Mouse (Mus musculus) liver, adult (tissue): ENCODE measurements around the gene Cdh1.

Experiments
- GATA4 ChIP-seq: IDR thresholded peaks from 2 replicates; pipeline ENCODE4 v1.6.1; 2014; ENCODE audit warnings: mild to moderate bottlenecking, low read length; ENCODE audit not compliant: insufficient replicate concordance

Cdh1 gene

DNA sequence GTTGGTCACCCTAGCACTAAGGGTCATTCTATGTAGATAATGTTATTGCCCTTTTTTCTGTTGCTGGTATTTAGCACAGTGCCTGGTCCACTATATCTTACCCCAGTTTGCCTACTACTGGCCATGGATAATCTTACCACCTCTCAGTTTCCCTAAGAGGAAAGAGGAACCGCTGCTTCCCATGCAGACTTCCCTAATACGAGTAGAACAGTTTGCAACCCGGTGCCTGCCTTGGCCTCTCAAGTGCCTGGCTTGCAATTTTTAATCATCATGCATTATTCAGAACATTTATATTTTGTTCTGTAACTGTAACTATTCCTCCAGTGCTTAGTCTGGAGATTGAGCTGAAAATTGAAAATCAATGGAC lies 17.5 kb upstream of the Cdh1 start:
- TF ChIP-seq GATA4: no peak

GRCm38 (mm10) chr8:106586896-106587295 lies 16.3 kb upstream of the Cdh1 start:
- TF ChIP-seq GATA4: no peak

- TF ChIP-seq GATA4: no peak
Measured at GRCm38 (mm10) chr8:106588443-106589431, 14.4 kb upstream of the Cdh1 start.

GRCm38 (mm10) chr8:106592458-106592857 lies 10.7 kb upstream of the Cdh1 start:
- no peak for TF ChIP-seq GATA4

DNA sequence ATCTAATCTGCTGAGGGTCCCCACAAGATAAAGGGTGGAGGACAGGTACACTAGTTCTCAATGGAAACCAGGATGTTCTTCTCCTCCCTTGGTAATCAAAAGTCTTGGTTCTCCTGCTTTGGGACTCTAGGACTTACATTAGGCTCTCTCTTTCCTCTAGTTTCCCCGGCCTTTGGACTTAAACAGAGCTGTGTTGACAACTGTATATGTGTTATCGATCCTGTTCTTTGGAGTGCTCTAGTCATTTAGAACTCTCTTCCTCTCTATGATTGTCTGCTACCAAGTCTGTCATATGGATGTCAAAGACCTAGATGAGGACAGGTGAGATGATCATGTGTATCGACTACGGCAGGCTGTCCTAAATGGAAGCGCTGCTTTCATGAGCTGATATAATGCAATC lies 6.1 kb upstream of the Cdh1 start:
- no peak for TF ChIP-seq GATA4

GRCm38 (mm10) chr8:106599265-106599979 lies 3.7 kb upstream of the Cdh1 start:
- no peak for TF ChIP-seq GATA4

DNA sequence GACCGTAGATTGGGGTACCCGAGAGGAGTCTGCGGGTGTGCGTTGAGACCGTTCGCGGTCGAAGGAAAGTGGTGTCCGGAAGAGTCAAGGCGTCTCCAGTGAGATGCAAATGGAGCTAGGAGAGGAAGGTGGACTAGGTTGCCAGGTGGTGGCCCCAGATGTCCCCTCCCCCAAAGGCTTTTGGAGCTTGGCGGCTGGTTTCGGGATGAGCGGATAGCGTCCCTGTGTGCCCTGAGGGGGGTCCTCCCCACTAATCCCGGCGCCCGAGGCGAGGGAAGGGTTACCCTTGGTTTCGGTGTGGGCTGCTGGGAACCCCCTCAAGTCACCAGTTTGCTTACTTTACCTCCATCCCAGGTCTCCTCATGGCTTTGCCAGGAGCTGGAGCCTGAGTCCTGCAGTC lies 782 bp downstream of the Cdh1 start:
- TF ChIP-seq GATA4: no peak

- TF ChIP-seq GATA4: no peak
Measured at GRCm38 (mm10) chr8:106605657-106606056, 2.5 kb downstream of the Cdh1 start.

GRCm38 (mm10) chr8:106606121-106606520 lies 3.0 kb downstream of the Cdh1 start:
- no peak for TF ChIP-seq GATA4

DNA sequence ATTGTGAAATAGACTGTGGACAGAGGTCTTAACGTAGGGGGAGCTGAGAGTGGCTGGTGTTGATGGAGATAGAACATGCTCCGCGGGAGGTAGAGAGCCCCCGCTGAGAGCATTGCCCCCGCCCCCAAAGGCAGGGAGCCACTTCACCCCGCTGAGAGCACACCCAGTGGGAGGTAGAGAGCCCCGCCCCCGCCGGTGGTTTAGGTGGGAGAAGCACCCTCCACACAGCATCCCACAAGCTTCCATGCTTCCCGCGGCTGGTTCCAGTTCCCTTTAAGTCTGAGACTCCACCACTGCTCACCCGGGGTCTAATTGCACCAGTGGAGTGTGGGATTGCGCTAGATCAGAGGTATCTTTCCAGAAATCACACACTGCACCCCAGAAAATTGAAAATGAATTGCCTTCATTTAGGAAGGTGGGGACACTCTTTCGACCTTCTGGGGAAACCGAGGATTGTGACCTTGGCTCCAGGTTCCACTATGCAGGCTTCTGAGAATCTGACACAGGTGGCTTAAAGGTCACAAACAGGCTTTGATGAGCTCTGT lies 3.5 kb downstream of the Cdh1 start:
- no peak for TF ChIP-seq GATA4

DNA sequence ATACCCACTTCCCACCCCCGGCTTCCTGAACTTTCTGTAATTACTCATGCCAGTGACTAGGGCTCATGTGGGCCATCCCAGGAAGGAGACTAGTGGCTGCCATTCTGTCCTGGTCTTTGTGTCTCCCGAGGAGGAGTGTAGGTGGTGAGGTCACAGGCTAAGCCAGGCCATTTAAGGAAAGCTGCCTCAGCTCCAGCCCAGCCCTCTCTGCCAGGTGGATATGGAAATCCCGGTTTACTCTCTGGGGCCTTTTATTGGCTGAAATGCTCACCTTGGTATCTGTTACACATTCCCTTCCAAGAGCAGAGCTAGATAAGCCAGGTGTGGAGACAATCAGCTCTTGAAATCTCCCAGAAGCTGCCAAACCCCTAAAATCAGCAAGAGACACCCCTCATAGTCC lies 5.3 kb downstream of the Cdh1 start:
- no peak for TF ChIP-seq GATA4

GRCm38 (mm10) chr8:106609076-106609903 lies 6.1 kb downstream of the Cdh1 start:
- no peak for TF ChIP-seq GATA4

- TF ChIP-seq GATA4: no peak
Measured at GRCm38 (mm10) chr8:106610958-106611640, 7.9 kb downstream of the Cdh1 start.

- no peak for TF ChIP-seq GATA4
Measured at GRCm38 (mm10) chr8:106612047-106612446, 8.9 kb downstream of the Cdh1 start.

DNA sequence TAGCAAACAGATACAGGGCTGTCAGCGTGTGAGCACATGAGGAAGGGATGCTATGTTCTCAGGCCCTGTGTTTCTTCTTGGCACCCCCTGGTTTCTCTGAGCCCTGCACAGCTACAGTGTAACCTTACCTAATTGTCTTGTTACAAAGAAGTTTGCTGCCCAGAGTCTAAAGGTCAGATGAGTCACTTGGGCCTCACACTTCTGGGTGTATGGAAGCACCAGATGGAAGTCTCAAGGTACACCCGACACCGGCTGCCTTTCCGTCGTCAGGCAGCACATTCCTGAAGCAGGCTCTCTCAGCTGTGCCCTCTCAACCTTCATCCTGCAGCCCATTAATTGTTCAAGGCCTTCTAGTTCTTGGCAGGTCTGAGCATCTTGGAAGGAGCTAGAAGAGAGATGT lies 11.6 kb downstream of the Cdh1 start:
- no peak for TF ChIP-seq GATA4

- TF ChIP-seq GATA4: no peak
Measured at GRCm38 (mm10) chr8:106615661-106616299, 12.6 kb downstream of the Cdh1 start.
